Mouse (Mus musculus): ENCODE results near the gene Impdh2.

Impdh2 gene

GRCm38 (mm10) chr9:108560227-108560841, at the start of gene Impdh2:
Gene Impdh2 (plus strand): TSS chr9:108560286.
- peak; percentile 87 for ATAC-seq (ENCODE audit: insufficient number of reproducible peaks, low FRiP score, low TSS enrichment)

GRCm38 (mm10) chr9:108516380-108517251, 43.5 kb upstream of the Impdh2 start, which contains the start of gene Qrich1:
Gene Qrich1 (plus strand): TSS chr9:108516806.
- ATAC-seq (ENCODE audit: insufficient number of reproducible peaks, low FRiP score, low TSS enrichment): peak; percentile 98

- ATAC-seq (ENCODE audit: insufficient number of reproducible peaks, low FRiP score, low TSS enrichment): peak; percentile 26; the same call in 1 of the 2 replicates
These were observed 42.7 kb upstream of the Impdh2 start for GRCm38 (mm10) chr9:108517253-108517930.

GRCm38 (mm10) chr9:108517931-108518332, 42.2 kb upstream of the Impdh2 start:
- no peak for ATAC-seq (ENCODE audit: insufficient number of reproducible peaks, low FRiP score, low TSS enrichment)

GRCm38 (mm10) chr9:108521604-108522003, 38.5 kb upstream of the Impdh2 start:
- no peak for ATAC-seq (ENCODE audit: insufficient number of reproducible peaks, low FRiP score, low TSS enrichment)

- no peak for ATAC-seq (ENCODE audit: insufficient number of reproducible peaks, low FRiP score, low TSS enrichment)
These were observed 36.7 kb upstream of the Impdh2 start for GRCm38 (mm10) chr9:108523341-108523740.

GRCm38 (mm10) chr9:108525400-108525799, 34.7 kb upstream of the Impdh2 start:
- ATAC-seq (ENCODE audit: insufficient number of reproducible peaks, low FRiP score, low TSS enrichment): no peak

- ATAC-seq (ENCODE audit: insufficient number of reproducible peaks, low FRiP score, low TSS enrichment): no peak
These were observed 29.1 kb upstream of the Impdh2 start for GRCm38 (mm10) chr9:108530954-108531353.

- no peak for ATAC-seq (ENCODE audit: insufficient number of reproducible peaks, low FRiP score, low TSS enrichment)
These were observed 28.6 kb upstream of the Impdh2 start for GRCm38 (mm10) chr9:108531496-108531895.

GRCm38 (mm10) chr9:108540846-108541245, 19.2 kb upstream of the Impdh2 start:
- ATAC-seq (ENCODE audit: insufficient number of reproducible peaks, low FRiP score, low TSS enrichment): no peak

- no peak for ATAC-seq (ENCODE audit: insufficient number of reproducible peaks, low FRiP score, low TSS enrichment)
These were observed 14.1 kb upstream of the Impdh2 start for GRCm38 (mm10) chr9:108545986-108546385.

GRCm38 (mm10) chr9:108546875-108547274, 13.2 kb upstream of the Impdh2 start:
- no peak for ATAC-seq (ENCODE audit: insufficient number of reproducible peaks, low FRiP score, low TSS enrichment)

- no peak for ATAC-seq (ENCODE audit: insufficient number of reproducible peaks, low FRiP score, low TSS enrichment)
These were observed 917 bp upstream of the Impdh2 start for GRCm38 (mm10) chr9:108559169-108559568.

GRCm38 (mm10) chr9:108563671-108564070, 3.6 kb downstream of the Impdh2 start:
- no peak for ATAC-seq (ENCODE audit: insufficient number of reproducible peaks, low FRiP score, low TSS enrichment)

GRCm38 (mm10) chr9:108564131-108564530, 4.0 kb downstream of the Impdh2 start:
- ATAC-seq (ENCODE audit: insufficient number of reproducible peaks, low FRiP score, low TSS enrichment): no peak

GRCm38 (mm10) chr9:108565881-108566814, 6.1 kb downstream of the Impdh2 start:
- no peak for ATAC-seq (ENCODE audit: insufficient number of reproducible peaks, low FRiP score, low TSS enrichment)

GRCm38 (mm10) chr9:108566815-108567776, 7.0 kb downstream of the Impdh2 start, which contains the start of gene Ndufaf3:
Gene Ndufaf3 (minus strand): TSS chr9:108567434.
- ATAC-seq (ENCODE audit: insufficient number of reproducible peaks, low FRiP score, low TSS enrichment): peak; percentile 68

GRCm38 (mm10) chr9:108567931-108568419, 7.9 kb downstream of the Impdh2 start:
- ATAC-seq (ENCODE audit: insufficient number of reproducible peaks, low FRiP score, low TSS enrichment): no peak
